Mouse (Mus musculus): ENCODE results near the gene Gpr62.
A peak's percentile ranks its signal among the peaks of the same experiment; 100 is the strongest.

The Gpr62 gene

GRCm38 (mm10) chr9:106454888-106455681 lies 10.7 kb downstream of the Gpr62 start:
- no peak for DNase-seq (ENCODE audit: low spot score in 2 of 2)

DNA sequence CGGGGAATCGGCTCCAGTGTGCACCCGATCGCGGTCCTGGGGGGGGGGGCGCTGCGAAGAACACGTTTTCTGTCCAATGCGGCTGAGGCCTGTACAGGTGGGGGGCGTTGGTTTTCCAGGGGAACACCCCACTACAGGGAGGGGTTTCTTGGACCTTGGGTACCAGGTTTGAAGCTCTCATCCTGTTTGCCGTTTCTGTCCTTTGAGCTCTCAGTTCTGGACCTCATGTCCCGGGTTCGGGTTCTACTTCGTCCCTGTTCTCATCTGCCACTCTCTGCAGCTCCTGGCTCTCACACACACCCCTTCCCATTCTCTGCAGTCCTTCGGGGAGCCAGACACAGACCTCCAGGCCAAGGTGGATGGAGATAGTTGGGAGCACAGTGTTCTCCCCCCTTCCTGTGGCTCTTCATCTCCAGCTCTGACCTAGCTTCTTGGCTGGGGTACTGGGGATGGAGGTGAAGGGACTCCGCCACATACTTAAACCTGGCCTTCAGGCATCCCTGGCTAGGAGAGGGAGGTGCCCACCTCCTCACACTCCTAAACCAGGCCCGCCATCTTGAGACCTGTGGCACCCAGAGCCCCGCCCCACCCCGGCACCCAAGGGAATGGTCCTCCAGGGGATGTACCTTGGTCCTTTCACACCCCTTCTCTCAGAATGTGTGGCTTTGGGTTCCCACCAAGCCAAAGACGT lies 11.5 kb downstream of the Gpr62 start:
- DNase-seq (ENCODE audit: low spot score in 2 of 2), result no peak

- peak in 1 of 2 experiments; percentile 63 for DNase-seq (ENCODE audit: low spot score in 2 of 2)
Observed at GRCm38 (mm10) chr9:106453271-106454070, 12.3 kb downstream of the Gpr62 start, which contains the start of gene Pcbp4. Gene Pcbp4, plus strand, starts transcription at chr9:106453291.

GRCm38 (mm10) chr9:106452821-106453220 lies 12.9 kb downstream of the Gpr62 start:
- DNase-seq (ENCODE audit: low spot score in 2 of 2), result no peak

DNA sequence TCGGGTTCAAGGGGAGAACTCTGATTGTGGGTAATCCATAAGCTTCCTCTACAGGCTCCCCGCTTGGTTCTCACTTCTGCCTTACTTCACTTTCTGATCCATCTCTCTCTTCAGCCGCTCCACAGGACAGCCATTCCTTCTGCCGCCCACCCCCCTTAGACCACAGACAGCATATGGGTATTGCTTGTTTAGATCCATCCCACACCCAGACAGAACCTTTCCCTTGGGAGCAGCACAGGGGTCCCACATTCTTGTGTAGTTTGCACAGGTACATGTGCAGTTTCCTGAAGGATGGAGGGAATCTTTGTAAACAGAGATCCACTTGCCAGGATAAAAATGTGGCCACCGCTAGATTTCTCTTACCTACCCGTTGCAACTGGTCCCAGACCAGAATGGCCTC lies 13.4 kb downstream of the Gpr62 start:
- no peak for DNase-seq (ENCODE audit: low spot score in 2 of 2)

GRCm38 (mm10) chr9:106451899-106452298 lies 13.8 kb downstream of the Gpr62 start:
- DNase-seq (ENCODE audit: low spot score in 2 of 2), result no peak

DNA sequence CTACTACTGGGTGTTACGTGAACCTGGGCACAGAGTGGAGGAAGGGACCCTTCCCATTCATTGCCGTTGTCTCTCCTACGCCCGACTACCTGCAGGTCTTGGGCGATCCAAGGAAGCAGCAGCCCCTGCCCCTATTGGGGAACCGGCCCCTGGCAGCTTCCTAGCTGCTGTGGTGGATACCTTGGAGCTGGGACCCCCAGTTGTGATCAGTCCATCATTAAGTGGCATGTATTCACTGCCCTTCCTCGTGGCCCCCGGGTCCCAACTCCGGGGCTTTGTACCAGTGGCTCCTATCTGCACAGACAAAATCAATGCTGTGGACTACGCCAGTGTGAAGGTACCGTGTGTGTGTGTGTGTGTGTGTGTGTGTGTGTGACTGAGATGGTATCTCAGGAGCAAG lies 14.4 kb downstream of the Gpr62 start:
- no peak for DNase-seq (ENCODE audit: low spot score in 2 of 2)

- peak in 1 of 2 experiments; percentile 28 for DNase-seq (ENCODE audit: low spot score in 2 of 2)
Observed at GRCm38 (mm10) chr9:106450661-106451060, 15.1 kb downstream of the Gpr62 start.

DNA sequence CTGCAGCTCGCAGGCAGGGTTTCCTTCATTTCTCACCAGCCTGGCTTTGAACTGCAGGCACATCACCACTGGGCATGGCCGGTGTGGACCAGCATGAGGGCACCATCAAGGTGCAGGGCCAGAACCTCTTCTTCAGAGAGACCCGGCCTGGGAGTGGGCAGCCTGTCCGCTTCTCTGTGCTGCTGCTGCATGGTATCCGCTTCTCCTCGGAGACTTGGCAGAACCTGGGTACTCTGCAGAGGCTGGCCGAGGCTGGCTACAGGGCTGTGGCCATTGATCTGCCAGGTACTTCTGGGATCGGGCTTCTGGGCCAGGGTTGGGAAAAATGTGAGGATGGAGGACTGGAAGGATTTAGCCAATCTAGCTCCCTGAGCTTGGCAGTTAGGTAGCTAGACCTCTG lies 15.8 kb downstream of the Gpr62 start:
- DNase-seq (ENCODE audit: low spot score in 2 of 2), result no peak

DNA sequence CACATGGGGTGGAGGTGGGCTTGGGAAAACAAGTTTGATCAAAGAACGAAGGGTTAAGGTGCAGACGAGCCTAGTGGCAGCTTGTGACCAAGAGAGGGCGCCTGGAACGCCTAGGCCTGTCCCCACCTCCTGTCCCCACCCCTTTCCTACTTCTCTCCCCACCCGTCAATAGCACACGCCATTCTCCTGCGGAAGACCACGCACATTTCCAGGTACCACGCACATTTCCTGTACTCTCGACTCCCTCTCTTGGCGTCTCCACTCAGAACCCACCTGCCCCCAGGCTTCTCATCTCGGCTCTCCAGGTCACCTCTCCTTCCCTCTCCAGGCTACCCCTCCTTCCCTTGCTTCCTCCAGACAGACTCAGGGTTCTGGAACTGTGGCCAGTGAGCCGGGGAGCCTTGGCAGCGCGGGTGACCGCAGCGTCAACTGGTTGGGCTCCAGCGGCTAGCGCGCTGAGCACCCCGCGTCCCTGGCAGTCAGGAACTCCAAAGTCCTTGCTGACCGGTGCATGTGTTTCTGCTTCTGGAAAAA lies 17.2 kb downstream of the Gpr62 start:
- peak; percentile 61 to 73 for DNase-seq (ENCODE audit: low spot score in 2 of 2)

DNA sequence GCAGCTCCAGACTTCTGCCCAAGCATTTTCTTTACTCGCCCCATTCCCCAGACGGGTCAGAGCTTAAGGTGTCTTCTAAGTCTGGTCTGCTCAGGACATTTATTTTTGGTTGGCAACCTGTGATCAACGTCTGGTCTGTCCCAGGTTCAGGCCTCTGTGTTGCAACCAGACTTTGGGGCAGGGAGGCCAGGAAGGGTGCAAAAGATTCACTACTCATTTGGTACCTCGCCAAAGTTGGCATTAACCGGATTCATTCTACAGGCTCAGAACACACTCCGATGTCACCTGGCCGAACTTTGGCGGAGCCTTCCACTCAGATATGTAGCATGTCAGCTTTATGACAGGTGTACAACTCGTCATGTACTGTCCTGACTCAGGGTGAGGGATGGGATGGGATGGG lies 17.8 kb downstream of the Gpr62 start:
- DNase-seq (ENCODE audit: low spot score in 2 of 2), result no peak

- DNase-seq (ENCODE audit: low spot score in 2 of 2), result peak; percentile 90 to 93
Observed at GRCm38 (mm10) chr9:106447348-106447747, 18.4 kb downstream of the Gpr62 start, which contains the start of the genes Abhd14b and Abhd14a. Gene Abhd14b, plus strand, starts transcription at chr9:106447459. Gene Abhd14a, minus strand, starts transcription at chr9:106447678.

DNA sequence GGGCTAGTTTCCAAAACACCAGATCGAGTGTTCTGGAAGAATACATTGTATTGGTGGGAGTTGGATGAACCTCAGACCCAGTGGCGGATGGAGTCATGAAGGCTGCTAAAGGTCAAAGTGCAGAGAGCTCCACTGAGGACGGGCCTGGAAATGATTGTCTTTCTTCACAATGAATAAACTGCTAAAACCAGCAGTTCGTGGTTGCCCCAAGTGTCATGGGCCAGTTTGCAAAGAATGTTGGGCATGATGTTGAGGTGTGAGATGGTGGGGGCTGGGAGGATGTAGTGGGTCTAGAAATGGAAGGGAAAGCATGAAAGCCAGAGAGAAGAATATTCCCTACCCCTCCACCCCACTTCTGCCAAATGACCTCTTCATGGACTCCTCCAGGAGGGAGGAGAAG lies 20.9 kb downstream of the Gpr62 start:
- no peak for DNase-seq (ENCODE audit: low spot score in 2 of 2)

GRCm38 (mm10) chr9:106442680-106443079 lies 23.1 kb downstream of the Gpr62 start:
- DNase-seq (ENCODE audit: low spot score in 2 of 2), result no peak

GRCm38 (mm10) chr9:106436566-106436965 lies 29.2 kb downstream of the Gpr62 start:
- DNase-seq (ENCODE audit: low spot score in 2 of 2), result no peak

DNA sequence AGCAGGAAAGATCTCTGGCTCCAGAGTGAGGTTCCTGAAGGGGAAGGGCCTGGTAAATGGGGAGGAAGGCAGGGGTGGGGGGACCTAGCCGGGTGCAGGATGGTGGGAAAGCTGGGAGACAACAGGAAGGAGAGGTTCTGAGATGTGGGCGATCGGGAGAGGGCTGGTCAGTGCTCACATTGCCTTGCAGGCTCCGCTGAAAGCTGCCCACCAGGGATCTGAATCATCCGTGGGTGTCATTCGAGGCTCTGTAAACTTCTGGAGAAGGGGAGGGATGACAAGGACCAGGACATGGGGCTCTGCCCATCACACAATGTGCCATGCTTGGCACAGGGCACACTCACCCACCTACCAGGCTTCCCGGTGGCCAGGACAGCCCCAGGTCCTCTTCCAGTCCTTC lies 32.3 kb downstream of the Gpr62 start:
- DNase-seq (ENCODE audit: low spot score in 2 of 2), result no peak

DNA sequence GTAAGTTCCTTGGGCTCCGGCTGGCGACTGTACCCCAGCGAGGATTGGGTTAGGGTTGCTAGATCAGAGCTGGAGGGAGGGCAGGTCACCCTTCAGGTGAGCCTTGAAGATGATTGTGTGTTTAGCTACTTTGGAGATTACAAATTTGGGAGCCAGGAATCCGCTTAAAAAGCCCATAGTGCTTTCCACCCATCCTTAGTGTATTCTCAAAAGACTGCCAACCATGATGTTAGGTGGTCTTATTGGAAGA lies 35.8 kb downstream of the Gpr62 start:
- DNase-seq (ENCODE audit: low spot score in 2 of 2), result no peak

DNA sequence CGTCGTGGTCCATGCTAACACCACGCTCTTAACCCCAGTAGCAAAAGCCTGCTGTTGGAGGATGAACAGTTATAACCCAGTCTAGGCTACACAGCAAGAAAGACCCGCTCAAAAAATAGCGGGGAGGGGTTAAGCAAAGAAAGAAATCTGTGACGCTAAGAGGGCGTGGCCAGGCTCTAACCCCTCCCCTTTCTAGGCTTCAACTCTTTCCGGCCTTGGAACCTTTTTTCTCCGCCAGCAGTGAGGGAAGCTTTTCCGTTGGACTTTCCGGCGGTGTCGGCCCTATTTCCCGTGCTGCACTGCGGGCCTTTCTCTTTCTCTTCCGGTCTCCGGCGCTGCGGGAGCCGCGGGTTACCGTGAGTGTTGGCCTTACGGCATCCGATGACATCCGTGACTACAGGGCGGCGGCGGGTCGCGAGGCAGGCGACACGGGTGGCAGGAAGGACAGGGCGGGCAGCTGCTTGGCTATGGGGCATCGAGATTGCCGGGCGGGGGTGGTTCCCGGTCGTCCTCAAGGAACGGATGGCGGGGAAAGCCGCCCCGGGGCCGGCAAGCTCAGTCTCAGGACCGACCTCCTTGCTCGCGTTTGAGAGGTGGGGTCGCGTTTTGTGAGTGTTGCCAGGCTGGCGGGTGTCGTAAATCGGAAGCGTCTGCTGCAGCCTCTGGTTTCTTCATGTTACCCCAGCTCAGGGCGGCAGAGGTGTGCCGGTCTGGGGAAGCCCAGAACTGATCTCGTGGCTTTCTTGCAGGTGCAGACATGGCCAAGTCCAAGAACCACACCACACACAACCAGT lies 36.3 kb downstream of the Gpr62 start, which contains the start of gene Rpl29:
Gene Rpl29 (plus strand): TSS at position 234 of the 794 bp plus-strand sequence.
- DNase-seq (ENCODE audit: low spot score in 2 of 2), result peak; percentile 91 to 97

DNA sequence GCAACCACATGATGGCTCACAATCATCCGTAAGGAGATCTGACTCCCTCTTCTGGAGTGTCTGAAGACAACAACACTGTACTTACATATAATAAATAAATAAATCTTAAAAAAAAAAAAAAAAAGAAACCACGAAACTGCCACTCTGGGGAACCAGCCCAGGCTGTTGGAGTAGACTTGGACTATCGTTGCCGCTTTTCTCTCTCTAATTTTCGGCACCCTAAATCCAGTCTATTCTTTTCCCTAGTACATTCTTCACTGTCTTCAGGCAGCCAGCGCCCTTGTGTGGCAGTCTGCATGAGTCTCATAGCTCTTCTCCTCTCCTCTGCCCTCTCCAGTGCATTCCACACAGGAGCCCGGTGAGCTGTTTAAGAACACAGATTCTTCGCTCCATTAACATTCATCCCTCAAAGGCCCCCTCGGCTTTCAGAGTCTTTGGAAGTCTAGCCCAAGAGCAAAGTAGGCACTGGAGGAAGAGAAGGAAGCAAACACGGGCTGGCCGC lies 37.0 kb downstream of the Gpr62 start:
- DNase-seq (ENCODE audit: low spot score in 2 of 2), result no peak

DNA sequence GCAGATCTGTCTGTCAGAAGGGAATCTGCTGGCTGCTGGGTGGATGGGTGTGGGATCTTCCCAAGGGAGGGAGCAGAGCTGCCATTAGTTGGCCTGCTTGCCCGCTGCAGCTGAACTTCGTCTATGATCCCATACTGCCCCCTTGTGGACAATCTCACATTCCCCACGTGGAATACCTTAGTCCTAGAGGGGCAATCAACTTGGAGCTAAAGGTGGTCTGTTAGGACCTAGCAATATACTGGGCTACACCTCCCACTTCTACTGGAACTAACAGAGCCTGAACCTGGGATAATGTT lies 43.9 kb downstream of the Gpr62 start:
- DNase-seq (ENCODE audit: low spot score in 2 of 2), result peak; percentile 59 to 73
